Mouse (Mus musculus): ENCODE data around the gene Hhat. TPM values are rescaled to one million over a fixed set of nuclear protein-coding genes. Genes with fewer than 3 reads are reported as not detected.

The Hhat gene
- 2.2 and 3.1 TPM in 2 replicates for polyA plus RNA-seq (2011; ENCODE audit: insufficient read depth, insufficient read length, low read depth, missing spikeins)

DNA sequence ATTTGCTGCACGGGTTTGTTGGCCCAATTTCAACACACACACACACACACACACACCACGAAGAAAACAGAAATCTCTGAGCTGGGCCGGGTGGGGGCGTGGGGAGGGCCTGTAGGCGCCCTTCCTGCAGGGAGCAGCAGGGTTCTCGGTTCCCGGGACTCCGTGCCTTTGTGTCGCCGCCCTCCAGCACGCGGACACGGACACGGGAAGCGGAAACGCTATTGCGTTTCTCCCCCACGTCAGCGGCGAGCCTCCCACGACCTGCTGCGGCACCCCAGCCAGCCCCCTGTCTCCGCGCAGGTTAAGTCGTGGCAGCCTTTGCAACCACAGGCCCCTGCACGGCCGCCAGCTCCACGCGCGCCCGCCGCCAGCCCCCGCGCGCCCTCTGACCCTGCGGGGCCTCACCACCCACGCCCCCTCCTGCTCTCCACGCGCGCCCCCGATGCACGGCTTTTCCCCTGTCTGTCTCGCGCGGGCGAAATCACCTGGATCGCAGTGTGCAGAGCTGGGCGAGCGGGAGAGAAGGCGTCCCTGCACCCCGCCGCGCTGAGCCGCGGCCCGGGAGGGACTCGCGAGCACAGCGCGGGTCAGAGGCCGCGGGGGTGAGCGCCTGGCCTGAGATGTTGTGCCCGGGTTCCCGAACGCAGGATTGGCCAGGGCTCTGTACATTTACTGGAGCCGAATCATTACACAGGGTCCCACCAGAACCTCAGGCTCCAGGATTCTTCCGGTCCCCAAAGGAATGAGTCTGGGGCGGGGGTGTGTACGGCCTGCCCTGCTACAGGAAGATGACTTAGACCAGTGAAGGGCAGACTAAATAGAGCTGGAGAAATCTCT, at the start of gene Hhat:
TSS of gene Hhat (minus strand) at position 729 of the 837 bp plus-strand sequence.
- H3K36me3 ChIP-seq (ENCODE audit: control insufficient read depth, insufficient read depth, low read length, poor library complexity, severe bottlenecking), result no peaks in the 10 kb centered on the region
- H3K4me3 ChIP-seq (ENCODE audit: low read depth, low read length), result peak within 1 kb of the TSS; percentile 67
- no peaks in the 10 kb centered on the region for H3K27me3 ChIP-seq (ENCODE audit: control insufficient read depth, insufficient read depth, low read length, poor library complexity, severe bottlenecking)
- TF ChIP-seq POLR2A (IDR thresholded peaks at IDR 0.05; ENCODE audit: insufficient read depth, low read length) (no peak), EP300 (IDR thresholded peaks at IDR 0.05; ENCODE audit: insufficient read depth, low read depth, low read length) (no peak), CTCF (IDR thresholded peaks at IDR 0.05; ENCODE audit: low read depth, low read length) (no peak)
- H3K4me1 ChIP-seq (ENCODE audit: control insufficient read depth, insufficient read depth, low read length), result no peaks in the 10 kb centered on the region
- H3K9me3 ChIP-seq (replicated peaks; ENCODE audit: control insufficient read depth, insufficient read depth, low read length, poor library complexity, severe bottlenecking), result no peaks in the 10 kb centered on the region
- no peak within 1 kb of the TSS for H3K27ac ChIP-seq (ENCODE audit: insufficient read depth, low read length)
- peak within 1 kb of the TSS; percentile 80 for H3K9ac ChIP-seq (ENCODE audit: low read depth, poor library complexity, severe bottlenecking)

DNA sequence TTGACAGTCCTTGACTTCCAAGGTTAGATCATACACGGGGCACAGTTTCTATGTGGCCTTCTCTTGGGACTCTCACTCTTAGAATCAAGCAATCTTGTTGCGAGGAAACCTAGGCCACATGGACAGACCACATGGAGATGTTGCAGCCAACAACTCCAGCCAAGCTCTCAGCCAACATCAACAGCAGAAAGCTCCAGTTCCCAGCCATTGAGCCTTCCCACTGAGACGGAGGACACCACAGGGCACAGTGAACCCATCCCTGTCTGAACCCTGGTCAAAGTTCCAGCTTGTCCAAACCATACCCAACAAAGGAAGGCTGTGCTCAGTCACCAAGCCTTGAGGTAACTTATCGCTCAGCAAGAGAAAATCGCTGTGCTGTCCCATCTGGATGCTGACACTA, 47.3 kb upstream of the Hhat start:
- no peaks in the 10 kb centered on the region; the same call in 1 of the 2 replicates for H3K27me3 ChIP-seq (ENCODE audit: control insufficient read depth, insufficient read depth, low read length, poor library complexity, severe bottlenecking)
- no peak overlapping the region for H3K9ac ChIP-seq (ENCODE audit: low read depth, poor library complexity, severe bottlenecking)
- no peaks in the 10 kb centered on the region for H3K36me3 ChIP-seq (ENCODE audit: control insufficient read depth, insufficient read depth, low read length, poor library complexity, severe bottlenecking)
- H3K4me1 ChIP-seq (ENCODE audit: control insufficient read depth, insufficient read depth, low read length), result peaks cover 3% of the 10 kb centered on the region
- H3K4me3 ChIP-seq (ENCODE audit: low read depth, low read length), result no peak overlapping the region
- no peak overlapping the region for H3K27ac ChIP-seq (ENCODE audit: insufficient read depth, low read length)
- no peak for TF ChIP-seq POLR2A (IDR thresholded peaks at IDR 0.05; ENCODE audit: insufficient read depth, low read length)
- TF ChIP-seq CTCF (IDR thresholded peaks at IDR 0.05; ENCODE audit: low read depth, low read length), result no peak
- no peak for TF ChIP-seq EP300 (IDR thresholded peaks at IDR 0.05; ENCODE audit: insufficient read depth, low read depth, low read length)
- no peaks in the 10 kb centered on the region for H3K9me3 ChIP-seq (replicated peaks; ENCODE audit: control insufficient read depth, insufficient read depth, low read length, poor library complexity, severe bottlenecking)

DNA sequence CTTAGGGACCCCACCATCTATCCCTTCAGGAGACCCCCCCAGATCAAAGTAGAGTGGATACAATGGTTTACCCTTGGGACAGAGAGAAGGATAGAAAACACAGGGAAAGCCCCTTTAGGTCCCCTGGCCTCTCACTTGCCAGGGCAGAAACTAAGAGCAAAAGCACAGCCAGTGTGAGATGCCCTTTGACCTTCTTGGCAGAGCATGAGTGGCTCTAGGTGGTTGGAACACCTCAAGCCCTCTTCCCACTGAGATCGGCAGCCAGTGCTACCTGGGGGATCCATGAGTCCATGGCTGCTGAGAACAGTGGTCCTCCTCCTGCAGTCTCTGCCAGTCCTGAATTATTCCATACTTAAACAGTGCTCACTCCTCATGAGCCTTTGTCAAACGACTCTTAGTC, 44.8 kb upstream of the Hhat start:
- Histone ChIP-seq H3K4me3 (ENCODE audit: low read depth, low read length) (no peak overlapping the region), H3K36me3 (ENCODE audit: control insufficient read depth, insufficient read depth, low read length, poor library complexity, severe bottlenecking) (no peaks in the 10 kb centered on the region), H3K27ac (ENCODE audit: insufficient read depth, low read length) (no peak overlapping the region), H3K9ac (ENCODE audit: low read depth, poor library complexity, severe bottlenecking) (no peak overlapping the region), H3K9me3 (replicated peaks; ENCODE audit: control insufficient read depth, insufficient read depth, low read length, poor library complexity, severe bottlenecking) (no peaks in the 10 kb centered on the region), H3K4me1 (ENCODE audit: control insufficient read depth, insufficient read depth, low read length) (no peaks in the 10 kb centered on the region), H3K27me3 (ENCODE audit: control insufficient read depth, insufficient read depth, low read length, poor library complexity, severe bottlenecking) (no peaks in the 10 kb centered on the region; the same call in 1 of the 2 replicates)
- TF ChIP-seq CTCF (IDR thresholded peaks at IDR 0.05; ENCODE audit: low read depth, low read length) (no peak), POLR2A (IDR thresholded peaks at IDR 0.05; ENCODE audit: insufficient read depth, low read length) (no peak), EP300 (IDR thresholded peaks at IDR 0.05; ENCODE audit: insufficient read depth, low read depth, low read length) (no peak)

- H3K9ac ChIP-seq (ENCODE audit: low read depth, poor library complexity, severe bottlenecking), result no peak overlapping the region
- H3K36me3 ChIP-seq (ENCODE audit: control insufficient read depth, insufficient read depth, low read length, poor library complexity, severe bottlenecking), result no peaks in the 10 kb centered on the region
- H3K27me3 ChIP-seq (ENCODE audit: control insufficient read depth, insufficient read depth, low read length, poor library complexity, severe bottlenecking), result no peaks in the 10 kb centered on the region; the same call in 1 of the 2 replicates
- no peaks in the 10 kb centered on the region for H3K9me3 ChIP-seq (replicated peaks; ENCODE audit: control insufficient read depth, insufficient read depth, low read length, poor library complexity, severe bottlenecking)
- TF ChIP-seq CTCF (IDR thresholded peaks at IDR 0.05; ENCODE audit: low read depth, low read length) (no peak), POLR2A (IDR thresholded peaks at IDR 0.05; ENCODE audit: insufficient read depth, low read length) (no peak), EP300 (IDR thresholded peaks at IDR 0.05; ENCODE audit: insufficient read depth, low read depth, low read length) (no peak)
- H3K4me1 ChIP-seq (ENCODE audit: control insufficient read depth, insufficient read depth, low read length), result no peaks in the 10 kb centered on the region
- no peak overlapping the region for H3K4me3 ChIP-seq (ENCODE audit: low read depth, low read length)
- no peak overlapping the region for H3K27ac ChIP-seq (ENCODE audit: insufficient read depth, low read length)
These were observed 43.7 kb upstream of the Hhat start for GRCm38 (mm10) chr1:192814700-192815099.

GRCm38 (mm10) chr1:192812758-192813157, 41.7 kb upstream of the Hhat start:
- Histone ChIP-seq H3K36me3 (ENCODE audit: control insufficient read depth, insufficient read depth, low read length, poor library complexity, severe bottlenecking) (no peaks in the 10 kb centered on the region), H3K27ac (ENCODE audit: insufficient read depth, low read length) (no peak overlapping the region), H3K27me3 (ENCODE audit: control insufficient read depth, insufficient read depth, low read length, poor library complexity, severe bottlenecking) (no peaks in the 10 kb centered on the region; the same call in 1 of the 2 replicates), H3K4me3 (ENCODE audit: low read depth, low read length) (no peak overlapping the region), H3K4me1 (ENCODE audit: control insufficient read depth, insufficient read depth, low read length) (no peaks in the 10 kb centered on the region), H3K9ac (ENCODE audit: low read depth, poor library complexity, severe bottlenecking) (no peak overlapping the region), H3K9me3 (replicated peaks; ENCODE audit: control insufficient read depth, insufficient read depth, low read length, poor library complexity, severe bottlenecking) (no peaks in the 10 kb centered on the region)
- TF ChIP-seq EP300 (IDR thresholded peaks at IDR 0.05; ENCODE audit: insufficient read depth, low read depth, low read length) (no peak), POLR2A (IDR thresholded peaks at IDR 0.05; ENCODE audit: insufficient read depth, low read length) (no peak), CTCF (IDR thresholded peaks at IDR 0.05; ENCODE audit: low read depth, low read length) (no peak)

DNA sequence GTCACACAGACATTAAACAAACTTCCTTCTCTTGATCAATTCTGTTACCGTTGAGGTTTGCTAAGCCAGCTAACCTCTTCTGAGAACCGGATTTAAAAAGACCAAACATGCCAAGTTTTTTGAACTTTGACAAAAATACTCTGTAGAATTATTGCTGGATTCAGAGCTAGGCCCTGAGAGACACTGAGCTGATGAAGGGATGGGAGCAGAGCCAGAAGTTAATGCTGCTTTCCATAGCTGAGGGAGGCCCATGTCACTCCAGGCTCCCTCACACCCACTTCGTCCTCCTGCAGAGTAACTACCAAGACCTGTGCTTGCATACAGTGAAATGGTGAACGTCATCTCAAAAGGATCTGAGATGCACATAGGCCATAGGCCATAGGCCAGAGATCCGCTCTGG, 41.3 kb upstream of the Hhat start:
- H3K27me3 ChIP-seq (ENCODE audit: control insufficient read depth, insufficient read depth, low read length, poor library complexity, severe bottlenecking), result no peaks in the 10 kb centered on the region; the same call in 1 of the 2 replicates
- H3K4me3 ChIP-seq (ENCODE audit: low read depth, low read length), result no peak overlapping the region
- no peak overlapping the region for H3K27ac ChIP-seq (ENCODE audit: insufficient read depth, low read length)
- no peaks in the 10 kb centered on the region for H3K9me3 ChIP-seq (replicated peaks; ENCODE audit: control insufficient read depth, insufficient read depth, low read length, poor library complexity, severe bottlenecking)
- H3K36me3 ChIP-seq (ENCODE audit: control insufficient read depth, insufficient read depth, low read length, poor library complexity, severe bottlenecking), result no peaks in the 10 kb centered on the region
- TF ChIP-seq POLR2A (IDR thresholded peaks at IDR 0.05; ENCODE audit: insufficient read depth, low read length) (no peak), CTCF (IDR thresholded peaks at IDR 0.05; ENCODE audit: low read depth, low read length) (no peak), EP300 (IDR thresholded peaks at IDR 0.05; ENCODE audit: insufficient read depth, low read depth, low read length) (no peak)
- no peaks in the 10 kb centered on the region for H3K4me1 ChIP-seq (ENCODE audit: control insufficient read depth, insufficient read depth, low read length)
- H3K9ac ChIP-seq (ENCODE audit: low read depth, poor library complexity, severe bottlenecking), result no peak overlapping the region

All from ES-Bruce4 (cell line).